Mouse (Mus musculus): ENCODE measurements around the gene Elmo1.

- TF ChIP-seq MAZ (IDR thresholded peaks at IDR 0.05; ENCODE audit: low read depth, low read length) (no peak), MAX (IDR thresholded peaks at IDR 0.05; ENCODE audit: low read length) (no peak), CTCF (conservative IDR thresholded peaks at IDR 0.05 in 1 of 2, IDR thresholded peaks at IDR 0.05 in 1 of 2; ENCODE audit: low read depth in 2 of 2, low read length in 2 of 2) (no peak), NRF1 (IDR thresholded peaks at IDR 0.05; ENCODE audit: low read depth, low read length) (no peak), MXI1 (IDR thresholded peaks at IDR 0.05; ENCODE audit: low read depth, low read length) (no peak), ZNF384 (IDR thresholded peaks at IDR 0.05; ENCODE audit: low read depth, low read length) (no peak), POLR2A (IDR thresholded peaks at IDR 0.05; ENCODE audit: low read depth, low read length) (no peak), KAT2A (IDR thresholded peaks at IDR 0.05; ENCODE audit: insufficient replicate concordance, low read length) (no peak), MEF2A (IDR thresholded peaks at IDR 0.05; ENCODE audit: borderline replicate concordance, low read depth, low read length) (no peak)
Observed at GRCm38 (mm10) chr13:20464161-20464560, 373.8 kb downstream of the Elmo1 start.
